Mouse (Mus musculus) ES-E14 (cell line): ENCODE results near the gene Lsg1. TPM values are rescaled to one million over a fixed set of nuclear protein-coding genes. Genes with fewer than 3 reads are reported as not detected.
A peak's percentile ranks its signal among the peaks of the same experiment; 100 is the strongest.

ENCODE experiments used
- DNase-seq: peaks from one replicate; pipeline ENCODE4 v3.0.0-alpha.2; 2013; ENCODE audit warnings: low read depth, low spot score
- H3K27ac ChIP-seq: 2 replicates; pipeline ENCODE4 v1.5.1; 2012; ENCODE audit warnings: low read depth, mild to moderate bottlenecking, low read length, moderate library complexity, mixed read lengths; ENCODE audit not compliant: poor library complexity, insufficient read depth, severe bottlenecking
- H3K36me3 ChIP-seq: 2 replicates; pipeline ENCODE4 v1.6.1; 2012; ENCODE audit warnings: mild to moderate bottlenecking, low read length, moderate library complexity, mixed read lengths; ENCODE audit not compliant: control insufficient read depth, poor library complexity, insufficient read depth, severe bottlenecking
- H3K4me1 ChIP-seq, 2 experiments: fragments of 150-350 bp in 1 of 2; sonication (generic) in 1 of 2; 2 replicates each; pipeline ENCODE4 v1.6.1; 2012; ENCODE audit warnings: low read length in 2 of 2, mild to moderate bottlenecking in 1 of 2, mixed read lengths in 1 of 2; ENCODE audit not compliant: control insufficient read depth in 2 of 2, insufficient read depth in 2 of 2, poor library complexity in 1 of 2
- H3K4me3 ChIP-seq, 2 experiments: fragments of 150-350 bp in 1 of 2; sonication (generic) in 1 of 2; 2 replicates each; pipeline ENCODE4 v1.5.1; 2012; ENCODE audit warnings: low read length in 2 of 2, low read depth in 1 of 2, mild to moderate bottlenecking in 1 of 2, mixed read lengths in 1 of 2; ENCODE audit not compliant: insufficient read depth in 1 of 2, poor library complexity in 1 of 2, severe bottlenecking in 1 of 2
- H3K9ac ChIP-seq: 2 replicates; pipeline ENCODE4 v1.6.1; 2012; ENCODE audit warnings: low read depth, mild to moderate bottlenecking, low read length, mixed read lengths; ENCODE audit not compliant: poor library complexity, insufficient read depth, severe bottlenecking
- H3K9me3 ChIP-seq: fragments of 150-350 bp; sonication (generic); 2 replicates; pipeline ENCODE4 v1.6.1; 2012; ENCODE audit warnings: low read depth, mild to moderate bottlenecking, low read length; ENCODE audit not compliant: control insufficient read depth, insufficient read depth
- CHD2 ChIP-seq: IDR thresholded peaks from 2 replicates; pipeline ENCODE4 v1.6.1; 2014; ENCODE audit warnings: mild to moderate bottlenecking, low read depth, low read length, inconsistent platforms
- HCFC1 ChIP-seq: IDR thresholded peaks from 2 replicates; pipeline ENCODE4 v1.6.1; 2012; ENCODE audit warnings: low read length, inconsistent platforms, borderline replicate concordance; ENCODE audit not compliant: insufficient read depth
- MAFK ChIP-seq: IDR thresholded peaks from 2 replicates; pipeline ENCODE4 v1.6.1; 2014; ENCODE audit warnings: mild to moderate bottlenecking, low read depth, low read length, inconsistent platforms; ENCODE audit not compliant: insufficient read depth
- ZC3H11A ChIP-seq: IDR thresholded peaks from 2 replicates; pipeline ENCODE4 v1.6.1; 2012; ENCODE audit warnings: low read depth, mild to moderate bottlenecking, inconsistent platforms, low read length, borderline replicate concordance
- ZNF384 ChIP-seq: IDR thresholded peaks from 2 replicates; pipeline ENCODE4 v1.6.1; 2012; ENCODE audit warnings: low read depth, low read length, inconsistent platforms
- in situ Hi-C, 2 experiments: fragments of 600-800 bp; cut with MboI; formaldehyde crosslinking; loops; one replicate each; pipeline ENCODE4 v1.15.1; 2025; ENCODE audit warnings: low sequenced_read_pairs in 2 of 2, inconsistent platforms in 1 of 2; ENCODE audit not compliant: unreplicated experiment in 2 of 2
- total RNA-seq: library from RNA; depleted of rRNA; stranded (reverse); fragments of 300-350 nt; gene quantifications from 2 replicates; pipeline ENCODE4 v1.2.3, GENCODE M21; 2012; rRNA removed

The Lsg1 gene
- total RNA-seq, 1 experiment: 87.2 TPM

GRCm38 (mm10) chr16:30512375-30513049 is 74.9 kb downstream of the Lsg1 start:
- peak overlapping the region in 1 of 2 experiments; percentile 81; a peak in 2 of 4 replicates for H3K4me3 ChIP-seq
- TF ChIP-seq MAFK (peak; percentile 97), ZNF384 (no peak)
- peak overlapping the region; percentile 26; the same call in 1 of the 2 replicates for H3K9ac ChIP-seq
- no peaks in the 10 kb centered on the region for H3K9me3 ChIP-seq
- H3K27ac ChIP-seq: peak overlapping the region; percentile 61
- DNase-seq: peak; percentile 85
- in situ Hi-C loops: loop anchor here (5.0 to 10.0 kb wide), 2 partner anchors 120 to 258 kb away; no protein-coding TSS in a partner anchor
- H3K36me3 ChIP-seq: no peaks in the 10 kb centered on the region
- peaks cover 7 to 18% of the 10 kb centered on the region in 2 experiments; a peak in 3 of 4 replicates for H3K4me1 ChIP-seq

- no peaks in the 10 kb centered on the region for H3K36me3 ChIP-seq
- H3K9me3 ChIP-seq: no peaks in the 10 kb centered on the region
- in situ Hi-C loops: loop anchor here (5.0 to 10.0 kb wide), 2 partner anchors 119 to 257 kb away; no protein-coding TSS in a partner anchor
- peak overlapping the region; percentile 75 to 81 for H3K4me3 ChIP-seq
- H3K4me1 ChIP-seq: peaks cover 7 to 18% of the 10 kb centered on the region in 2 experiments; a peak in 3 of 4 replicates
- no peak for DNase-seq
- peak overlapping the region; percentile 85; the same call in 1 of the 2 replicates for H3K9ac ChIP-seq
- no peak for TF ChIP-seq CHD2
- TF ChIP-seq ZNF384: no peak
- no peak for TF ChIP-seq MAFK
- no peak for TF ChIP-seq ZC3H11A
- TF ChIP-seq HCFC1: no peak
- H3K27ac ChIP-seq: peak overlapping the region; percentile 61
Observed at GRCm38 (mm10) chr16:30511563-30512340, 75.6 kb downstream of the Lsg1 start.

GRCm38 (mm10) chr16:30510504-30511451 is 76.6 kb downstream of the Lsg1 start:
- Histone ChIP-seq H3K4me3 (peak overlapping the region; percentile 75 to 81), H3K27ac (peak overlapping the region; percentile 41), H3K36me3 (no peaks in the 10 kb centered on the region), H3K9ac (peak overlapping the region; percentile 85), H3K4me1 (peaks cover 7 to 18% of the 10 kb centered on the region in 2 experiments; a peak in 3 of 4 replicates), H3K9me3 (no peaks in the 10 kb centered on the region)
- in situ Hi-C loops: loop anchor here (5.0 to 10.0 kb wide), 2 partner anchors 118 to 256 kb away; no protein-coding TSS in a partner anchor
- DNase-seq: peak; percentile 66
- peak; percentile 68; the same call in 1 of the 2 replicates for TF ChIP-seq MAFK
- no peak for TF ChIP-seq ZNF384

Other genes starting within 250 kb of the Lsg1 start
- gene Atp13a3, start 181.6 kb downstream of the Lsg1 start, total RNA-seq: 87.2 and 98.9 TPM in 2 replicates
- gene Tmem44, start 36.8 kb downstream of the Lsg1 start, total RNA-seq: 4.2 and 9.2 TPM in 2 replicates
- 20.1 and 22.2 TPM in 2 replicates for gene Fam43a, start 12.1 kb upstream of the Lsg1 start, total RNA-seq